Mouse (Mus musculus) lung, embryonic 16.5 days (tissue): ENCODE measurements at regions not wholly inside any gene's neighbourhood (a gene's known extent, or its start where the extent isn't known, plus 50 kb on each side); places are given as distances from the start of the nearest gene placed in this dataset. TPM values are rescaled to one million over a fixed set of nuclear protein-coding genes. Genes with fewer than 3 reads are reported as not detected.

Experiments
- ATAC-seq: fragments of 200-750 bp; cut with Nextera tagmentation; 2 replicates; pipeline ENCODE4 v1.8.0; 2017; ENCODE audit warnings: low read depth, mild to moderate bottlenecking, moderate library complexity
- H3K27ac ChIP-seq: fragments of 300-500 bp; sonication (generic); 2 replicates; pipeline ENCODE4 v1.5.1; 2014; ENCODE audit warnings: mild to moderate bottlenecking, control low read depth, low read length
- H3K27me3 ChIP-seq: fragments of 300-500 bp; sonication (generic); 2 replicates; pipeline ENCODE4 v1.6.1; 2014; ENCODE audit warnings: low read depth, low read length, mixed read lengths; ENCODE audit not compliant: control insufficient read depth, insufficient read depth
- H3K36me3 ChIP-seq: fragments of 300-500 bp; sonication (generic); 2 replicates; pipeline ENCODE4 v1.6.1; 2014; ENCODE audit warnings: low read length; ENCODE audit not compliant: control insufficient read depth, insufficient read depth
- H3K4me1 ChIP-seq: fragments of 300-500 bp; sonication (generic); replicated peaks from 2 replicates; pipeline ENCODE4 v1.6.1; 2014; ENCODE audit warnings: low read length, mixed read lengths; ENCODE audit not compliant: control insufficient read depth, insufficient read depth
- H3K4me2 ChIP-seq: fragments of 300-500 bp; sonication (generic); 2 replicates; pipeline ENCODE4 v1.6.1; 2014; ENCODE audit warnings: low read depth, low read length, control low read depth
- H3K4me3 ChIP-seq: fragments of 300-500 bp; sonication (generic); 2 replicates; pipeline ENCODE4 v1.5.1; 2014; ENCODE audit warnings: mild to moderate bottlenecking, low read length, control low read depth
- H3K9ac ChIP-seq: fragments of 300-500 bp; sonication (generic); 2 replicates; pipeline ENCODE4 v1.6.1; 2014; ENCODE audit warnings: low read length, control low read depth
- H3K9me3 ChIP-seq: fragments of 300-500 bp; sonication (generic); 2 replicates; pipeline ENCODE4 v1.6.1; 2016; ENCODE audit warnings: low read length; ENCODE audit not compliant: control insufficient read depth
- WGBS: fragments of 180-500 bp; shearing (Covaris S2); extraction: QIAGEN DNeasy Blood & Tissue Kit; methylation state at CpG from one replicate; pipeline ENCODE4 v1.1.7; 2014; 5-methylcytosine and 5-hydroxymethylcytosine counted together
- microRNA-seq: library from miRNA; unstranded; fragments of <30 nt; microRNA quantifications from one replicate; pipeline ENCODE4, GENCODE M21; 2016

- Histone ChIP-seq H3K9ac (no peak overlapping the region), H3K4me2 (no peak overlapping the region), H3K27me3 (no peaks in the 10 kb centered on the region), H3K4me1 (no peaks in the 10 kb centered on the region), H3K9me3 (no peaks in the 10 kb centered on the region), H3K36me3 (no peaks in the 10 kb centered on the region), H3K27ac (no peak overlapping the region), H3K4me3 (no peak overlapping the region)
- no peak for ATAC-seq
- WGBS: 67% methylated on average over 1 of the region's 1 CpGs
Observed at GRCm38 (mm10) chr13:69441798-69442197, 91.7 kb upstream of the Nsun2 start.

- Histone ChIP-seq H3K9me3 (no peaks in the 10 kb centered on the region), H3K4me2 (no peak overlapping the region), H3K36me3 (no peaks in the 10 kb centered on the region), H3K9ac (no peak overlapping the region), H3K27me3 (no peaks in the 10 kb centered on the region), H3K4me1 (no peaks in the 10 kb centered on the region), H3K4me3 (no peak overlapping the region), H3K27ac (no peak overlapping the region)
- whole genome bisulfite sequencing: 76% methylated on average over 4 of the region's 4 CpGs
- no peak for ATAC-seq
Observed at GRCm38 (mm10) chr13:69445611-69446010, 87.9 kb upstream of the Nsun2 start.

Small RNA genes lying in the stretch of these regions (microRNA-seq; reads per million reads assigned to microRNA genes)
- not detected for gene Gm44375
